Mouse (Mus musculus) myocyte (in vitro differentiated cells): ENCODE results near the gene Cwc25.

Source experiments
- E2F4 ChIP-seq: IDR thresholded peaks from one replicate; pipeline ENCODE4 v1.6.1; 2011; ENCODE audit warnings: mild to moderate bottlenecking, control low read depth, moderate library complexity; ENCODE audit not compliant: insufficient read depth
- USF1 ChIP-seq: IDR thresholded peaks from one replicate; pipeline ENCODE4 v1.6.1; 2011; ENCODE audit warnings: low read depth, mild to moderate bottlenecking, control low read depth, moderate library complexity

GRCm38 (mm10) chr11:97747773-97748172 is 18.6 kb downstream of the Cwc25 start:
- TF ChIP-seq E2F4 = no peak
- TF ChIP-seq USF1 = no peak
